Mouse (Mus musculus): ENCODE results near the gene Cryba4. TPM values are rescaled to one million over a fixed set of nuclear protein-coding genes. Genes with fewer than 3 reads are reported as not detected.

Cryba4 gene
- polyA plus RNA-seq, 1 experiment = 0.39 TPM

GRCm38 (mm10) chr5:112238781-112239482 lies 13.4 kb downstream of the Cryba4 start:
- TF ChIP-seq GATA1 (IDR thresholded peaks at IDR 0.05; ENCODE audit: low read length) = no peak

GRCm38 (mm10) chr5:112237866-112238570 lies 14.3 kb downstream of the Cryba4 start:
- TF ChIP-seq GATA1 (IDR thresholded peaks at IDR 0.05; ENCODE audit: low read length) = no peak

GRCm38 (mm10) chr5:112237439-112237838 lies 14.9 kb downstream of the Cryba4 start:
- no peak for TF ChIP-seq GATA1 (IDR thresholded peaks at IDR 0.05; ENCODE audit: low read length)

- no peak for TF ChIP-seq GATA1 (IDR thresholded peaks at IDR 0.05; ENCODE audit: low read length)
Observed at GRCm38 (mm10) chr5:112236631-112237030, 15.7 kb downstream of the Cryba4 start.

GRCm38 (mm10) chr5:112235806-112236205 lies 16.5 kb downstream of the Cryba4 start:
- TF ChIP-seq GATA1 (IDR thresholded peaks at IDR 0.05; ENCODE audit: low read length) = no peak

GRCm38 (mm10) chr5:112228240-112229076 lies 23.9 kb downstream of the Cryba4 start:
- TF ChIP-seq GATA1 (IDR thresholded peaks at IDR 0.05; ENCODE audit: low read length) = no peak

- no peak for TF ChIP-seq GATA1 (IDR thresholded peaks at IDR 0.05; ENCODE audit: low read length)
Observed at GRCm38 (mm10) chr5:112227898-112228239, 24.4 kb downstream of the Cryba4 start.

- TF ChIP-seq GATA1 (IDR thresholded peaks at IDR 0.05; ENCODE audit: low read length) = no peak
Observed at GRCm38 (mm10) chr5:112227354-112227753, 25.0 kb downstream of the Cryba4 start.

GRCm38 (mm10) chr5:112225591-112225990 lies 26.7 kb downstream of the Cryba4 start:
- no peak for TF ChIP-seq GATA1 (IDR thresholded peaks at IDR 0.05; ENCODE audit: low read length)

GRCm38 (mm10) chr5:112220203-112220602 lies 32.1 kb downstream of the Cryba4 start:
- no peak for TF ChIP-seq GATA1 (IDR thresholded peaks at IDR 0.05; ENCODE audit: low read length)

- TF ChIP-seq GATA1 (IDR thresholded peaks at IDR 0.05; ENCODE audit: low read length) = no peak
Observed at GRCm38 (mm10) chr5:112219398-112219797, 32.9 kb downstream of the Cryba4 start.

- no peak for TF ChIP-seq GATA1 (IDR thresholded peaks at IDR 0.05; ENCODE audit: low read length)
Observed at GRCm38 (mm10) chr5:112218679-112219078, 33.6 kb downstream of the Cryba4 start.

- TF ChIP-seq GATA1 (IDR thresholded peaks at IDR 0.05; ENCODE audit: low read length) = no peak
Observed at GRCm38 (mm10) chr5:112217031-112217430, 35.3 kb downstream of the Cryba4 start.

GRCm38 (mm10) chr5:112216335-112216734 lies 36.0 kb downstream of the Cryba4 start:
- no peak for TF ChIP-seq GATA1 (IDR thresholded peaks at IDR 0.05; ENCODE audit: low read length)

GRCm38 (mm10) chr5:112215801-112216251 lies 36.5 kb downstream of the Cryba4 start:
- TF ChIP-seq GATA1 (IDR thresholded peaks at IDR 0.05; ENCODE audit: low read length) = no peak

- TF ChIP-seq GATA1 (IDR thresholded peaks at IDR 0.05; ENCODE audit: low read length) = no peak
Observed at GRCm38 (mm10) chr5:112215291-112215751, 37.0 kb downstream of the Cryba4 start.
